Mouse (Mus musculus): ENCODE results near the gene Rora.

Gene Rora

GRCm38 (mm10) chr9:69345550-69345949 is 692.0 kb downstream of the Rora start:
- CTCF ChIA-PET = no interaction called here

GRCm38 (mm10) chr9:69347796-69348195 is 694.2 kb downstream of the Rora start:
- CTCF ChIA-PET = no interaction called here

DNA sequence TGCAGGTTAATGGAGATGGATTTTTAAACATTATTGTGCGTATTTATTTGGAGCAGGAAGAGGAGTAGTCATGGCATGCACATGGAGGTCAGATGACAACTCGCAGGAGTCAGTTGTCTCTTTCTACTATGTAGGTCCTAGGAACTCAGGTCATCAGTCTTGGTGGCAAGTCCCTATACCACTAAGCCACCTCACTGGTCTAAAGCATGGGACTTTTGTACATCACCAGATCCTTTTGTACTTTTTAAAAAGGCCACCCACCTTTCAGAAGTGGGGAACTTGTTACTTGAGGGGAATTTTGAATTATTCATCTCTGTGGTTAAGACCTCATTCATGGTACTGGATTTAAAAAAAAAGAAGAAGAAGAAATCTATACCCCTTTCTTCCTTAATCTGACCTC is 696.0 kb downstream of the Rora start:
- CTCF ChIA-PET = no interaction called here

- CTCF ChIA-PET = no interaction called here
These were observed 700.6 kb downstream of the Rora start for GRCm38 (mm10) chr9:69354228-69354627.

GRCm38 (mm10) chr9:69357834-69358233 is 704.2 kb downstream of the Rora start:
- CTCF ChIA-PET = no interaction called here

DNA sequence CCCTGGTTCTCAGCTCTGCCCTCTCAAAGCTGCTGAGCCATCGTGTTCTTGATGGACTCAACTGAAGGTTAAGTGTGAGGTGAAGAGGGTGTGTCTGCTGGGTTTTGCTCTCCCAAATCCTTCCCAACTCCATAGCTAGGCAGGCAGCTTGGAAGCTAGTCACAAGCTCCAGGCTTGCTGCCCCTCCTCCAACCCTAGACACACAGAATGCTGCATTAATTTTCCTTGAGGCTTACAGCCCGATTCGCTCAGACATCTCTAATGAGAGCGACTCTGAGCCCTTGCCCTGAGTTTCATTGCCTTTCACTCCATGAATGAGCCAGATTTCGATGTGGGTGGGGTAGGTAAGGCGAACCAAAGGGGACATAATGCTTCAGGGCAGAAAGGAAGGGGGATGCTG is 705.2 kb downstream of the Rora start:
- CTCF ChIA-PET = interaction anchor here (0.5 kb wide), 1 partner anchor 11 kb away, joined by 4 read pairs; no protein-coding TSS in a partner anchor

DNA sequence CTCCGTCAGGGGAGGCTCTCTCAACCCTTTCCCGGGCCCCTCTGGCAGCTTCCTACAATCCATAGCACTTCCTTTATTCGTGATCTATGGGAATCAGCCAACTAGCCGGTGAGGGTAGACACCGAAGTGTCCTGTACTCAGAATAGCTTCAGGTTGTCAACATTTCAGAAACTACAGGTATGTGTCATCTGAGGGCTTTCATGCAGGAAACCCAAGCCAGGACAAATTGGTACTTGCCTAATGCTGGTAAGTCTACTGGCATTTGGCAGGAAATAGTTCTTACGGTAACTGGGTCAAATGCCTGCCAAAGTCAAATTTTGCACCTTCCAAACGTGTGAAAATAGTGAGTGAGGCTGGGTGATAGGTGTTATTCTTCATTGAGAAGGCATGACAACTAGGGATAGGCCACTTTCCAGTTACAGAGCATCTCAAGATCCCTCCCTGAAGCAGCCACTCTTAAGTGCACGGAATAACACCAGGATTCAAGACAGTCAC is 708.4 kb downstream of the Rora start:
- CTCF ChIA-PET = interaction anchor here (0.6 kb wide), 2 partner anchors 82 to 119 kb away, joined by 5 to 8 read pairs; no protein-coding TSS in a partner anchor

- CTCF ChIA-PET = no interaction called here
These were observed 709.2 kb downstream of the Rora start for GRCm38 (mm10) chr9:69362766-69363165.

DNA sequence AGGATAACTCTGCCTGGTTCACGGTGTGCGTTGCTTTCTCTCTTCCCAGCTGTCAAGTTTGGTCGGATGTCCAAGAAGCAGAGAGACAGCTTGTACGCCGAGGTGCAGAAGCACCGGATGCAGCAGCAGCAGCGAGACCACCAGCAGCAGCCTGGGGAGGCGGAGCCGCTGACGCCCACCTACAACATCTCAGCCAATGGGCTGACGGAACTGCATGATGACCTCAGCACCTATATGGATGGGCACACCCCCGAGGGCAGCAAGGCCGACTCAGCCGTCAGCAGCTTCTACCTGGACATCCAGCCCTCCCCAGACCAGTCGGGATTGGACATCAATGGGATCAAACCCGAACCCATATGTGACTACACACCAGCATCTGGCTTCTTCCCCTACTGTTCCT is 710.5 kb downstream of the Rora start:
- CTCF ChIA-PET = interaction anchor here (0.6 kb wide), 1 partner anchor 128 kb away, joined by 7 read pairs; no protein-coding TSS in a partner anchor

DNA sequence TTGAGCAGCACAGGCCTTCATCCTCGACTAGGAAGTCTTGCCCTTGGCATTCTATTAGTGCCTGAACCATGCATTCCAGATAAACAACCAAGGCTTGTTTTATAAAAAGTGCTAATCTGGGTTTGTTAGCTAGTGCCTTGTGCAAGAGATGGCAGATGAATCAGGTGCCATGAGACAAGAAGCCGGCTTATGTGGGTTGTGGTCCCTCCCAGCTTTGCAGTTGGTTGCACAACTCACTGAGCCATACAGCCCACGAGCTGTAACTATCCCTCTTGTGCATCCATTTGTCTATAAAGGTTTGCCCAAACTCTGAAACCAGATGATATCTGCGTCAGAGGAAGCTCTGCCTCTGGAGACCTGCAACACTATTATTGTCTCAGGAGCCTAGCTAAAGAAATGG is 713.5 kb downstream of the Rora start:
- CTCF ChIA-PET = interaction anchor here (0.5 to 1.0 kb wide), 2 partner anchors 66 to 114 kb away, joined by 3 to 4 read pairs; no protein-coding TSS in a partner anchor

DNA sequence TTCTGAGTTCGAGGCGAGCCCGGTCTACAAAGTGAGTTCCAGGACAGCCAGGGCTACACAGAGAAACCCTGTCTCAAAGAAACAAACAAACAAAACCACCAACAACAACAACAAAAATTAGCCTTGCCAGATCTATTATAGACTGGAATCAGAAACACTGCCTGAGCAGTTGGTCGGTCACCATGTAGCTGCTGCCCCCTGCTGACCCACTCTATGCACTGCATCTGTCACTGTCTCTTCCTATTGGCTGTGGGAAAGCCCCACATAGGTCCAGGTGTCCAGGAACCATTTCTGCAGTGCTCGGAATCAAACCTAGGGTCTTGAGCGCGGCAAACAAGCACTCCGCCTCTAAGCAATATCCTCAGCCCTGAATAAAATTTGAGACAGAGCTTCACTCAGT is 714.5 kb downstream of the Rora start:
- CTCF ChIA-PET = no interaction called here

GRCm38 (mm10) chr9:69371046-69371724 is 717.6 kb downstream of the Rora start:
- CTCF ChIA-PET = interaction anchor here (0.6 kb wide), 1 partner anchor 79 kb away, joined by 4 read pairs; no protein-coding TSS in a partner anchor

DNA sequence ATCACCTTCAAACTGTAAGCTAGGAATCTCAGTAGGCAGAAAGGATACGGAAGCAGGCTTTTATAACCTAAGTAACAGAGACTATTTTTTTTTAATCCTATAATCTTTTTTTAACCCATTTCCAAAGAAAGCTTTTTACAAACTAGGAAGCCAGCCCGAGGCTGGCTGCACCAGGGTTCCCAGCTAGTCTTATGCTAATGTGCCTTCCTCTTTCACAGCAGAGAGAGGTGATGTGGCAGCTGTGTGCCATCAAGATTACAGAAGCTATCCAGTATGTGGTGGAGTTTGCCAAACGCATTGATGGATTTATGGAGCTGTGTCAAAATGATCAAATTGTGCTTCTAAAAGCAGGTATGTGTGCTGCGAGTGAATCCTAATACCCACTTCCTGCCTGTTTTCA is 719.3 kb downstream of the Rora start:
- CTCF ChIA-PET = no interaction called here

DNA sequence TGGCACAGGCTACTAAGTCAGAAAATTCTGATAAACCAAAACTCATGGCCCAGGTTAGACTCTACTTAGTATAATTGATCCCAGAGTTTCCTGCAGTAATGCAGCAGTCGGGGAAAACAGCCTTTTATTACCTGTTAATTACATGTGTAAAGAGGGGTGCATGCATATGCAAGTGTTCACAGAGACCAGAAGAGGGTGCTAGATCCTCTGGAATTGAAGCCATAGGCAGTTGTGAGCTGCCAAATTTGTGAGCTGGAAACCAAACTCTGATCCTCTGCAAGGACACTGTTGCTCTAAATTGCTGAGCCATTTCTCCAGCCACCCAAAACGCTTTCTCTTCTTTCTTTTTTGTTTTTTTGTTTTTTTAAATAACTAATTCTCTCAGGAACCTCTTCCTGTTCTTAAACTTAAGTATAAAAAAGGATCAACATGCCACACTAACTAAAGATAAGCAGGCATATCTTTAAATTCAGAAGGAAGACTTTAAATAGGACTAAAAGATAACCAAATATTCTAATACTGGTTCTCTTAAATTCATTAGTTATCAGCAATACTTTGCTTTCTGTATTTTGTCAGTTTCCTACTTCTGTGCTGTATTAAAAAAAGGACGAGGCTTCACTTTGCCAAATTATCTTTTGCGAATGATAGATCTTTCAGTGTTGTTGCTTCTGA is 723.5 kb downstream of the Rora start:
- CTCF ChIA-PET = no interaction called here

GRCm38 (mm10) chr9:69377654-69378045 is 724.1 kb downstream of the Rora start:
- CTCF ChIA-PET = no interaction called here

- CTCF ChIA-PET = no interaction called here
These were observed 727.0 kb downstream of the Rora start for GRCm38 (mm10) chr9:69380546-69380945.

- CTCF ChIA-PET = interaction anchor here (0.7 kb wide), 1 partner anchor 1644 kb away, joined by 3 read pairs; no protein-coding TSS in a partner anchor
These were observed 728.2 kb downstream of the Rora start for GRCm38 (mm10) chr9:69381741-69382140.

- CTCF ChIA-PET = no interaction called here
These were observed 730.9 kb downstream of the Rora start for GRCm38 (mm10) chr9:69384475-69384874.

DNA sequence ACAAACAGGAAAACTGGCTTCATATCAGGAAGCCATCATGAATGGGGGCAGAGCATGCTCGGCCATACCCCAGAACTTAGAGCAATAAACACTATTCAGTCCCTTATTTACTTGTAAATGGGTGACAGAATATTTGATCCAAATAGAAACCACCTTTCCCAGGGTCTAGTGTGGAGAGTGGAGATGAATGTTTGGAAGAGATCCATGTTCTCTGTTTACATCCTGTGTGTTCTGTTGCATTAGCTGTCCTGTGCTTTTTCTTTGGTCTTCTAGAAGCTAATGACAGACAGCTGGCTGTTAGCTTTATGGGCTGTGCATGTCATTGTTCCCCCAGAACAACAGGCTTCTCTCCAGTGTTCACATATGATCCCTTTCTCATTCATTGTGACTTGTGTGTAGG is 731.3 kb downstream of the Rora start:
- CTCF ChIA-PET = no interaction called here

- CTCF ChIA-PET = no interaction called here
These were observed 733.7 kb downstream of the Rora start for GRCm38 (mm10) chr9:69387296-69387695.

GRCm38 (mm10) chr9:69390631-69391030 is 737.0 kb downstream of the Rora start:
- CTCF ChIA-PET = no interaction called here

DNA sequence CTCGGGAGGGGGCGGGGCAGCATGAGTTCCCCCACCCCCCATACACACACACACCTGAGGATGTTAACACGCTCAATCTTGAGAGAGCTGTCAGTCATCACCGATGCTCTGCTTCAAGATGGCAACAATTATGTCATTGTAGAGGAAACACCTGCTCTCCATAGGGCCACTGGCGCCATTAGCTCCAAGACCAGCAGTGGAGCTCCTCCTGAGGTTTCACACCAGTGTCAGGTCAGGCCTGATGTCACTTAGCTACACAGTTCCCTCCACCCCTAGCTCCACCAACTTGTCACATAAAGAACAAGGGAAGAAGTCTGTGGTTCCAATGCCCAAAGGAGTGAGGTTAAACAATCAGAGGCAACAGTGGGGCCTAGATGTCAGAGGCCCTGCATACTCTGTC is 740.6 kb downstream of the Rora start:
- CTCF ChIA-PET = no interaction called here

DNA sequence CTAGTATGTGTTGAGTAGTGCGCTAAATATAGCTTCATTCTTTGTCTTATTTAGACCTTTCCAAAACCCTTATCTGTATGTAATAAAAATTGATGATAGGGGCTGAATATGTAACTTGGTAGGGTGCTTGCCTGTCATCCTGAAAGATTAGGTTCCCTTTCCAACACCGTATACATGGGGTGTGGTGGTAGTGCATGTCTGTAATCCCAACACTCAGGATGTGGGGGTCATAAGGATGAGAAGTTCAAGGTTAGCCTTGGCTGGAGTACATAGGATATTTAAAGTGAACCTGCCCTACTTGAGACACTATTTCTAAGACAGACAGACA is 743.8 kb downstream of the Rora start:
- CTCF ChIA-PET = no interaction called here
